Mouse (Mus musculus): ENCODE measurements around the gene Samd10. TPM values are rescaled to one million over a fixed set of nuclear protein-coding genes. Genes with fewer than 3 reads are reported as not detected.

Samd10 gene
- polyA plus RNA-seq, 1 experiment from 2014 or later: 64.4 TPM

GRCm38 (mm10) chr2:181593937-181594336 is 5.1 kb downstream of the Samd10 start:
- Histone ChIP-seq H3K4me3 (ENCODE audit: low read depth, low read length) (no peak overlapping the region), H3K4me2 (no peak overlapping the region), H3K27ac (ENCODE audit: low read depth, low read length) (no peak overlapping the region), H3K9ac (ENCODE audit: low read length) (no peak overlapping the region), H3K4me1 (ENCODE audit: control insufficient read depth, insufficient read depth, low read length) (peaks cover 17% of the 10 kb centered on the region), H3K36me3 (ENCODE audit: control insufficient read depth, insufficient read depth, low read length) (peaks cover 3% of the 10 kb centered on the region; the same call in 1 of the 2 replicates), H3K27me3 (ENCODE audit: control insufficient read depth, insufficient read depth, low read length) (no peaks in the 10 kb centered on the region), H3K9me3 (ENCODE audit: control insufficient read depth, low read length) (no peaks in the 10 kb centered on the region)
- no peak for ATAC-seq (ENCODE audit: low FRiP score)
- no peak for DNase-seq (ENCODE audit: low spot score, missing footprints)

GRCm38 (mm10) chr2:181593042-181593421 is 6.0 kb downstream of the Samd10 start:
- H3K4me2 ChIP-seq: peak overlapping the region; percentile 85
- peak overlapping the region; percentile 56; the same call in 1 of the 2 replicates for H3K27ac ChIP-seq (ENCODE audit: low read depth, low read length)
- H3K9me3 ChIP-seq (ENCODE audit: control insufficient read depth, low read length): no peaks in the 10 kb centered on the region
- DNase-seq (ENCODE audit: low spot score, missing footprints): no peak
- peaks cover 13% of the 10 kb centered on the region for H3K4me1 ChIP-seq (ENCODE audit: control insufficient read depth, insufficient read depth, low read length)
- ATAC-seq (ENCODE audit: low FRiP score): peak; percentile 9; the same call in 1 of the 2 replicates
- H3K9ac ChIP-seq (ENCODE audit: low read length): peak overlapping the region; percentile 92
- no peaks in the 10 kb centered on the region for H3K27me3 ChIP-seq (ENCODE audit: control insufficient read depth, insufficient read depth, low read length)
- WGBS: 9% methylated on average over 6 of the region's 6 CpGs
- peaks cover 10% of the 10 kb centered on the region for H3K36me3 ChIP-seq (ENCODE audit: control insufficient read depth, insufficient read depth, low read length)
- peak overlapping the region; percentile 95 for H3K4me3 ChIP-seq (ENCODE audit: low read depth, low read length)

- Histone ChIP-seq H3K27ac (ENCODE audit: low read depth, low read length) (peak within 1 kb of the TSS; percentile 56), H3K9ac (ENCODE audit: low read length) (peak within 1 kb of the TSS; percentile 92), H3K4me3 (ENCODE audit: low read depth, low read length) (peak within 1 kb of the TSS; percentile 95), H3K4me2 (peak within 1 kb of the TSS; percentile 85), H3K9me3 (ENCODE audit: control insufficient read depth, low read length) (no peaks in the 10 kb centered on the region), H3K4me1 (ENCODE audit: control insufficient read depth, insufficient read depth, low read length) (peaks cover 11% of the 10 kb centered on the region), H3K36me3 (ENCODE audit: control insufficient read depth, insufficient read depth, low read length) (peaks cover 13% of the 10 kb centered on the region), H3K27me3 (ENCODE audit: control insufficient read depth, insufficient read depth, low read length) (no peaks in the 10 kb centered on the region)
- DNase-seq (ENCODE audit: low spot score, missing footprints) (peak; percentile 96), ATAC-seq (ENCODE audit: low FRiP score) (peak; percentile 88)
- WGBS: 1% methylated on average over 66 of the region's 97 CpGs
Observed at GRCm38 (mm10) chr2:181592231-181593041, 6.6 kb downstream of the Samd10 start, which contains the start of gene Zfp512b. Gene Zfp512b, minus strand, starts transcription at chr2:181592803.

- H3K4me1 ChIP-seq (ENCODE audit: control insufficient read depth, insufficient read depth, low read length): peaks cover 11% of the 10 kb centered on the region
- peak within 1 kb of the TSS; percentile 56 for H3K27ac ChIP-seq (ENCODE audit: low read depth, low read length)
- ATAC-seq (ENCODE audit: low FRiP score): peak; percentile 7; the same call in 1 of the 2 replicates
- H3K4me2 ChIP-seq: peak within 1 kb of the TSS; percentile 85
- WGBS: 17% methylated on average over 5 of the region's 5 CpGs
- peaks cover 19% of the 10 kb centered on the region for H3K36me3 ChIP-seq (ENCODE audit: control insufficient read depth, insufficient read depth, low read length)
- no peaks in the 10 kb centered on the region for H3K27me3 ChIP-seq (ENCODE audit: control insufficient read depth, insufficient read depth, low read length)
- H3K9me3 ChIP-seq (ENCODE audit: control insufficient read depth, low read length): no peaks in the 10 kb centered on the region
- DNase-seq (ENCODE audit: low spot score, missing footprints): peak; percentile 87
- peak within 1 kb of the TSS; percentile 92 for H3K9ac ChIP-seq (ENCODE audit: low read length)
- peak within 1 kb of the TSS; percentile 95 for H3K4me3 ChIP-seq (ENCODE audit: low read depth, low read length)
Observed at GRCm38 (mm10) chr2:181591528-181592085, 7.4 kb downstream of the Samd10 start, which contains the start of gene Prpf6. Gene Prpf6, plus strand, starts transcription at chr2:181591868.

GRCm38 (mm10) chr2:181590471-181590870 is 8.5 kb downstream of the Samd10 start:
- H3K36me3 ChIP-seq (ENCODE audit: control insufficient read depth, insufficient read depth, low read length): peaks cover 26% of the 10 kb centered on the region
- no peaks in the 10 kb centered on the region for H3K9me3 ChIP-seq (ENCODE audit: control insufficient read depth, low read length)
- ATAC-seq (ENCODE audit: low FRiP score) (no peak), DNase-seq (ENCODE audit: low spot score, missing footprints) (no peak)
- WGBS: 93% methylated on average over 5 of the region's 5 CpGs
- no peak overlapping the region for H3K27ac ChIP-seq (ENCODE audit: low read depth, low read length)
- no peak overlapping the region for H3K9ac ChIP-seq (ENCODE audit: low read length)
- no peak overlapping the region for H3K4me3 ChIP-seq (ENCODE audit: low read depth, low read length)
- no peak overlapping the region for H3K4me2 ChIP-seq
- no peaks in the 10 kb centered on the region for H3K27me3 ChIP-seq (ENCODE audit: control insufficient read depth, insufficient read depth, low read length)
- peaks cover 11% of the 10 kb centered on the region for H3K4me1 ChIP-seq (ENCODE audit: control insufficient read depth, insufficient read depth, low read length)

- peaks cover 11% of the 10 kb centered on the region for H3K4me1 ChIP-seq (ENCODE audit: control insufficient read depth, insufficient read depth, low read length)
- H3K9me3 ChIP-seq (ENCODE audit: control insufficient read depth, low read length): no peaks in the 10 kb centered on the region
- ATAC-seq (ENCODE audit: low FRiP score): no peak
- H3K27me3 ChIP-seq (ENCODE audit: control insufficient read depth, insufficient read depth, low read length): no peaks in the 10 kb centered on the region
- no peak overlapping the region for H3K4me2 ChIP-seq
- WGBS: 94% methylated on average over 9 of the region's 9 CpGs
- no peak overlapping the region for H3K27ac ChIP-seq (ENCODE audit: low read depth, low read length)
- no peak overlapping the region for H3K9ac ChIP-seq (ENCODE audit: low read length)
- peaks cover 27% of the 10 kb centered on the region for H3K36me3 ChIP-seq (ENCODE audit: control insufficient read depth, insufficient read depth, low read length)
- H3K4me3 ChIP-seq (ENCODE audit: low read depth, low read length): no peak overlapping the region
- DNase-seq (ENCODE audit: low spot score, missing footprints): no peak
Observed at GRCm38 (mm10) chr2:181589732-181590105, 9.3 kb downstream of the Samd10 start.

GRCm38 (mm10) chr2:181589011-181589731 is 9.8 kb downstream of the Samd10 start:
- no peak overlapping the region for H3K4me3 ChIP-seq (ENCODE audit: low read depth, low read length)
- no peak for ATAC-seq (ENCODE audit: low FRiP score)
- no peaks in the 10 kb centered on the region for H3K9me3 ChIP-seq (ENCODE audit: control insufficient read depth, low read length)
- no peak overlapping the region for H3K4me2 ChIP-seq
- peaks cover 30% of the 10 kb centered on the region for H3K36me3 ChIP-seq (ENCODE audit: control insufficient read depth, insufficient read depth, low read length)
- WGBS: 93% methylated on average over 10 of the region's 10 CpGs
- no peak overlapping the region for H3K9ac ChIP-seq (ENCODE audit: low read length)
- DNase-seq (ENCODE audit: low spot score, missing footprints): no peak
- no peaks in the 10 kb centered on the region for H3K27me3 ChIP-seq (ENCODE audit: control insufficient read depth, insufficient read depth, low read length)
- no peak overlapping the region for H3K27ac ChIP-seq (ENCODE audit: low read depth, low read length)
- H3K4me1 ChIP-seq (ENCODE audit: control insufficient read depth, insufficient read depth, low read length): peaks cover 11% of the 10 kb centered on the region

GRCm38 (mm10) chr2:181588229-181588780 is 10.7 kb downstream of the Samd10 start:
- no peak overlapping the region for H3K9ac ChIP-seq (ENCODE audit: low read length)
- no peak overlapping the region for H3K4me2 ChIP-seq
- H3K27ac ChIP-seq (ENCODE audit: low read depth, low read length): no peak overlapping the region
- H3K36me3 ChIP-seq (ENCODE audit: control insufficient read depth, insufficient read depth, low read length): peaks cover 30% of the 10 kb centered on the region
- DNase-seq (ENCODE audit: low spot score, missing footprints) (no peak), ATAC-seq (ENCODE audit: low FRiP score) (no peak)
- H3K4me1 ChIP-seq (ENCODE audit: control insufficient read depth, insufficient read depth, low read length): peaks cover 11% of the 10 kb centered on the region
- H3K27me3 ChIP-seq (ENCODE audit: control insufficient read depth, insufficient read depth, low read length): no peaks in the 10 kb centered on the region
- WGBS: 93% methylated on average over 11 of the region's 11 CpGs
- no peak overlapping the region for H3K4me3 ChIP-seq (ENCODE audit: low read depth, low read length)
- no peaks in the 10 kb centered on the region for H3K9me3 ChIP-seq (ENCODE audit: control insufficient read depth, low read length)

All from midbrain, embryonic 11.5 days (tissue).